Mouse (Mus musculus) liver, embryonic 13.5 days (tissue): ENCODE measurements around the gene Plxna2. TPM values are rescaled to one million over a fixed set of nuclear protein-coding genes. Genes with fewer than 3 reads are reported as not detected.
A peak's percentile ranks its signal among the peaks of the same experiment; 100 is the strongest.

Experiments
- ATAC-seq: fragments of 200-750 bp; cut with Nextera tagmentation; 2 replicates; pipeline ENCODE4 v1.8.0; 2017; ENCODE audit warnings: low read depth, mild to moderate bottlenecking, moderate number of reproducible peaks, moderate library complexity
- DNase-seq: peaks from one replicate; pipeline ENCODE4 v3.0.0; 2022
- H3K27ac ChIP-seq: fragments of 300-500 bp; sonication (generic); 2 replicates; pipeline ENCODE4 v1.5.1; 2015; ENCODE audit warnings: moderate library complexity, mild to moderate bottlenecking, inconsistent platforms
- H3K27me3 ChIP-seq: fragments of 300-500 bp; sonication (generic); 2 replicates; pipeline ENCODE4 v1.6.1; 2015; ENCODE audit warnings: mild to moderate bottlenecking, inconsistent platforms
- H3K36me3 ChIP-seq: fragments of 300-500 bp; sonication (generic); 2 replicates; pipeline ENCODE4 v1.6.1; 2015; ENCODE audit warnings: mild to moderate bottlenecking, inconsistent platforms
- H3K4me1 ChIP-seq: fragments of 300-500 bp; sonication (generic); replicated peaks from 2 replicates; pipeline ENCODE4 v1.6.1; 2015; ENCODE audit warnings: inconsistent platforms
- H3K4me2 ChIP-seq: fragments of 300-500 bp; sonication (generic); 2 replicates; pipeline ENCODE4 v1.6.1; 2015; ENCODE audit warnings: inconsistent platforms, mild to moderate bottlenecking, moderate library complexity
- H3K4me3 ChIP-seq: fragments of 300-500 bp; sonication (generic); replicated peaks from 2 replicates; pipeline ENCODE4 v1.5.1; 2015; ENCODE audit warnings: mild to moderate bottlenecking, inconsistent platforms
- H3K9ac ChIP-seq: fragments of 300-500 bp; sonication (generic); 2 replicates; pipeline ENCODE4 v1.6.1; 2015; ENCODE audit warnings: mild to moderate bottlenecking, inconsistent platforms
- H3K9me3 ChIP-seq: fragments of 300-500 bp; sonication (generic); replicated peaks from 2 replicates; pipeline ENCODE4 v1.6.1; 2016; ENCODE audit warnings: inconsistent platforms
- WGBS: fragments of 180-500 bp; shearing (Covaris S2); methylation state at CpG from one replicate; pipeline ENCODE4 v1.1.7; 2015; ENCODE audit not compliant: insufficient replicate concordance; 5-methylcytosine and 5-hydroxymethylcytosine counted together
- polyA plus RNA-seq: library from polyadenylated mRNA; unstranded; fragments of >200 nt; fragmentation: Nextera tagmentation; extraction: Ambion mirVana; gene quantifications from 2 replicates; pipeline ENCODE4 v1.2.1, GENCODE M21; 2015

The Plxna2 gene
- polyA plus RNA-seq, 1 experiment from 2014 or later: 1.1 TPM

DNA sequence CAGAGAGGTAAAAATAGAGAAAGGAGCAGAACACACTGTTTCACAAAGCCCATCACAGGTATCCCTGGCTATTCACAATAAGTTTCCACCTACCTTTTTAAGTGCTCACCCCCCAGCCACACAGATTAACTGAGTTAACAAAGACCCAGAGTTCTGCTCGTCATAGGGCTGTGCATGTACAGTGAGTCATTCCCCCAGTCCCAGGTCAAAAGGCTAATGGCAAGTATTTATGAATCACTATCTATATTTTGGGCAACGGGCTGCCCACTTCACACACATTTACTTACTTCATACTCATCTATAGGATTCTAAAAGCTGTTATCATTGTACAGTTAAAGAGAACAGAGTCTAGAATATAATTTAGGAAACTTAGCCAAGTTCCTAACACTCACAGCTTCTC lies 70.1 kb downstream of the Plxna2 start:
- ATAC-seq (no peak), DNase-seq (no peak)
- H3K4me3 ChIP-seq: no peak overlapping the region
- 56% methylated on average over 2 of the region's 2 CpGs for WGBS
- H3K27me3 ChIP-seq: no peaks in the 10 kb centered on the region
- H3K36me3 ChIP-seq: no peaks in the 10 kb centered on the region
- no peaks in the 10 kb centered on the region for H3K4me1 ChIP-seq
- H3K9ac ChIP-seq: no peak overlapping the region
- H3K27ac ChIP-seq: no peak overlapping the region
- no peaks in the 10 kb centered on the region for H3K9me3 ChIP-seq
- no peak overlapping the region for H3K4me2 ChIP-seq

DNA sequence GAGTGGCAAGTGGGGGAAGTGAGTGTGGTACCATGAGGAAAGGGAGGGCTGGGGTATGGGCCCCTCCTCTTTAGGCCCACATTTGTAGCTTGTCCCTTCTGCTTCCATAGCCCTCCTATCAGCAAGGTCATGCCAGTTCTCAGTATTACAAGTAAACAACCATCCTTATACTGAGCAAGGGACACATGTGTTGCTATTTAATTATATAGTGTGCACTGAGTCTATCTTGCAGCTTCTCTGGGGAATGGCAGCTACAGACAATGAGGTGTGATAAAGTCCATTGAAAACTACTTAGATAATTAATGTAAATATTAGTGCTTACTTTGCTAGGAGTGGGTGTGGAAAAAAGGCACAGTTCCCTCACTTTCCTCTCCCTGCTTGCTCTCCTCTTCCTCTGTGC lies 75.0 kb downstream of the Plxna2 start:
- Histone ChIP-seq H3K9me3 (no peaks in the 10 kb centered on the region), H3K27ac (no peak overlapping the region), H3K4me2 (no peak overlapping the region), H3K36me3 (no peaks in the 10 kb centered on the region), H3K4me3 (no peak overlapping the region), H3K4me1 (no peaks in the 10 kb centered on the region), H3K9ac (no peak overlapping the region), H3K27me3 (no peaks in the 10 kb centered on the region)
- no peak for DNase-seq
- ATAC-seq: no peak

DNA sequence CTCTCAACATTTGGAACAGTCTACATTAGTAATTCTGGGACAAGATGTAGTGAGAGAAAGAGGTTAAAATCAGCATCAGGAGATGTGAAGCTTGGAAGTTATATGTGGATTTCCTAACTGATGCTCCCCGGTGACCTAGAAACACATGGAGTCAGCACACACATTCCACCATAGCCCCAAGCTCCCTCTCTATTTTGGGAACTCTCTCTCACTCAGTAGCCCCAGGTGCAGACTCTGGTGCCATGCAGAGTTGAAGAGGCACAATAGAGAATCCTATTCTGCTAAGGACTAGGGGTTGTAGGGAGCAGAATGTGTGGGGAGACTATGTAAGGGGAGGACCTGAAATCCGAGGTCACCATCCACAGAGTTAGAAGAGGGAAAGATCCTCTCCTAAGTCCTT lies 75.5 kb downstream of the Plxna2 start:
- whole genome bisulfite sequencing: 70% methylated on average over 2 of the region's 2 CpGs
- H3K4me2 ChIP-seq: no peak overlapping the region
- H3K4me3 ChIP-seq: no peak overlapping the region
- H3K27ac ChIP-seq: no peak overlapping the region
- no peak overlapping the region for H3K9ac ChIP-seq
- no peaks in the 10 kb centered on the region for H3K9me3 ChIP-seq
- no peaks in the 10 kb centered on the region for H3K4me1 ChIP-seq
- no peak for ATAC-seq
- no peaks in the 10 kb centered on the region for H3K36me3 ChIP-seq
- DNase-seq: no peak
- no peaks in the 10 kb centered on the region for H3K27me3 ChIP-seq

DNA sequence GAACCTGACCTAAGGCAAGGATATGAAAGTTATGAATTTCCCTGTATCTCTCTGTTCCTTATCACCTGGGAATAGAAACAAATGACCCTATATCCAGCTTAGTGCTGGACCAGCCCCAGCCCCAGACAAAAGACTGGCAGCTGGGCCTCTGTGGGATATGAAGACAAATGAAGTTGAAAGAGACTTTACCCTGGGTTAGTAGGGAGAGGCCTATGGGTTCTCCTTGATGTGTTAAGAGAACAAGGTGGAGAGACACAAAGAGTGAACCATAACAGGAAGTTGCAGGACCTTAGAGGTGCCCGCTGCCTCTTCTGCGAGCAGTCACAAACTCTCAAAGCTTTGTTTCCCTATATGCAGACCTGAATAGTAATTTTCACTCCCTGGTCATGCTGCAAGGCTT lies 76.8 kb downstream of the Plxna2 start:
- Histone ChIP-seq H3K9ac (no peak overlapping the region), H3K27ac (no peak overlapping the region), H3K9me3 (no peaks in the 10 kb centered on the region), H3K36me3 (no peaks in the 10 kb centered on the region), H3K4me1 (no peaks in the 10 kb centered on the region), H3K4me3 (no peak overlapping the region), H3K27me3 (no peaks in the 10 kb centered on the region), H3K4me2 (no peak overlapping the region)
- ATAC-seq (no peak), DNase-seq (no peak)
- WGBS: 70% methylated on average over 2 of the region's 2 CpGs

DNA sequence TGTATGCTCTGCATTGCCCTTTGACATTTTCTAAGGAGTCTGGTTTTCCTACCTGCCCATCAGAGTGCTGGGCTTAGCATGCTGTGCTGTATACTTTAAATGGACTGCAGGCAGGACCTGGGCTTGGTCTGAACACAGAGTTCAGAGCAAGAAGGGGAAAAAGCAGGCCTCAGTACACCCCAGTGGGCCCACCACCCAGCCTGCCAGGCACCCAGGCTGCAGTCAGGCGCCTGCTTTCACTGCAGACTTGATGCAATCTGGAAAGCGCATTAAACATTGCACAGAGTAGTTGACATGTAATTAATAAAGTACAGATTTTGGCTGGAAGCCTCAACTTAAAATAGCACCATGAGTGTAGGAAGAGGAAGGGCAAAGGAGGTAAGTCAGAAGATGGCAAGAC lies 79.4 kb downstream of the Plxna2 start:
- no peak for ATAC-seq
- Histone ChIP-seq H3K9ac (no peak overlapping the region), H3K27ac (no peak overlapping the region), H3K36me3 (no peaks in the 10 kb centered on the region), H3K4me3 (no peak overlapping the region), H3K4me2 (no peak overlapping the region), H3K4me1 (0 out of 2 replicates have a peak, but pooled peaks cover 3% of the 10 kb centered on the region), H3K9me3 (no peaks in the 10 kb centered on the region), H3K27me3 (no peaks in the 10 kb centered on the region)
- 60% methylated on average over 2 of the region's 2 CpGs for WGBS
- no peak for DNase-seq

DNA sequence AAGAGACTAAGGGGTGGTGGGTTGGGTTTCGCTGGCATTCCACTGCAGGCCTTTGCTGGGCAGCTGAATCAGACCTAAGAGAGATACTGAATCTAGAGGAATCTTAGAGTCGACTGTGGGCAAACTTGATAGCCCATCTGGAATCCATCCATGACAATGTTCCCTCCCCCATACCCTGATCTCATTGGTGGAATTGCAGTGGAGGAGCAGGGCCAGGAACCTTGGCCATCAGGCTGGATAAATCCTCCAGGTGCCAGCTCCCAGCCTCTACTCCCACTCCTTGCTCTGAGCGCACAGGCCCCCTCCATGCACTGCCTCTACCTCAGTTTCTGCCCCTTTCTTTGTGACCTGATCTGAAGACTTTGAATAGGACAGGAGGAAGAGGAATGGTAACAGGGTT lies 81.3 kb downstream of the Plxna2 start:
- DNase-seq: no peak
- Histone ChIP-seq H3K27ac (no peak overlapping the region), H3K4me3 (no peak overlapping the region), H3K9ac (no peak overlapping the region), H3K36me3 (no peaks in the 10 kb centered on the region), H3K27me3 (no peaks in the 10 kb centered on the region), H3K4me2 (no peak overlapping the region), H3K4me1 (0 out of 2 replicates have a peak, but pooled peaks cover 3% of the 10 kb centered on the region), H3K9me3 (no peaks in the 10 kb centered on the region)
- WGBS: 75% methylated on average over 3 of the region's 3 CpGs
- no peak for ATAC-seq

DNA sequence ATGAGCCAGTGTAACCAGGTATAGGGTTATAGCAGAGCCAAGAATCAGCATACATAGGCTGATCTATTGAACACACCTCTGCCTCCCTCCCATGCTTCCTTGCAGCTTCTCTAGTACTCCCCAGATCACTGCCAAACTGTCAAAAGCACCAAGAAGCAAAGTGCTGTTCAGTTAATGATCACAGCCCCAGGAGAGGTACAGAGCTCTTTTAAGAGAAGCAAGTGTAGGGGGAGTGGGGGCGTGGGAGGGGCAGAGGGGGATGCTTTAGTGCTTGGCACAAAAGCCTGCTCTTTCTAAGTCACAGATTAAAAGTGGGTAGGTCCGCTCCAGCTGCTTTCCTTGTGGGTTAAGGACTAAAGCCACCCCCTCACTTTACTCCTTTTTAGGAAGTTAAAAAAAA lies 85.2 kb downstream of the Plxna2 start:
- Histone ChIP-seq H3K4me3 (no peak overlapping the region), H3K4me2 (no peak overlapping the region), H3K9me3 (no peaks in the 10 kb centered on the region), H3K27me3 (no peaks in the 10 kb centered on the region), H3K4me1 (peaks cover 16% of the 10 kb centered on the region), H3K27ac (no peak overlapping the region), H3K36me3 (no peaks in the 10 kb centered on the region), H3K9ac (no peak overlapping the region)
- ATAC-seq (no peak), DNase-seq (no peak)
- WGBS: 44% methylated on average over 2 of the region's 2 CpGs

DNA sequence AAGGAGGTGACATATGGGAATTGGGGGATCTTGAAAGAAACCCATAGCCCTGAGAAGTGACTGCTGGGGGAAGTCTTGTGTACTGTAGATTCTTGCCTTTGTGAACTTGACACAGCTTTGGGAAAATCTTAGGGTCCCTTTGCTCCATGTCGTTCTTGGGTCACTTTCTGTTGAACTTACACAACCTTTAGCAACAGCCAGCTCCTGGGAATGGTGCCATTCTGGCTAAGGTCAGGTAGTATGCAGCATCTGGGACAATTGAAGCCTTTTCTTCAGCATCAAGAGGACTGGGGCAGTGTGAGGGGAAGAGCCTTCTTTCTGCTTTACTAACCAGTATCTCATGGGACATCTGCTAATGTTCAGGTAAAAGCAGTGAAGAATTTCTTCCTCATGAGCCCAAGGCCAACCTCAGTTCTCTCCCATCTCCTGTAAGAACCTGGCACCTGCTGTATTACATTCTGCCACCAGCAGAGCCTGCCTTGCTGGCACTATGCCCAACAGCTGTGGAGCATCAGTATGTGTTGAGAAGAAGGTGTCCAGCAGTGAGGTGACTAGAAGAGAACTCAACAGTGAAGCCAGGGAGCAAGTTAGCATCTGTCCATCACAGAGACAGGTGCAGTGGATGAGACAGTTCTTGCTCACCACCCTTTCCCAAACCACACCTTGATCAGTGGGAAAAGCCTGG lies 86.3 kb downstream of the Plxna2 start:
- Histone ChIP-seq H3K4me2 (no peak overlapping the region), H3K27ac (no peak overlapping the region), H3K9me3 (no peaks in the 10 kb centered on the region), H3K4me1 (peaks cover 16% of the 10 kb centered on the region), H3K4me3 (no peak overlapping the region), H3K9ac (no peak overlapping the region), H3K27me3 (no peaks in the 10 kb centered on the region), H3K36me3 (no peaks in the 10 kb centered on the region)
- no peak for ATAC-seq
- WGBS: 47% methylated on average over 1 of the region's 1 CpGs
- no peak for DNase-seq

DNA sequence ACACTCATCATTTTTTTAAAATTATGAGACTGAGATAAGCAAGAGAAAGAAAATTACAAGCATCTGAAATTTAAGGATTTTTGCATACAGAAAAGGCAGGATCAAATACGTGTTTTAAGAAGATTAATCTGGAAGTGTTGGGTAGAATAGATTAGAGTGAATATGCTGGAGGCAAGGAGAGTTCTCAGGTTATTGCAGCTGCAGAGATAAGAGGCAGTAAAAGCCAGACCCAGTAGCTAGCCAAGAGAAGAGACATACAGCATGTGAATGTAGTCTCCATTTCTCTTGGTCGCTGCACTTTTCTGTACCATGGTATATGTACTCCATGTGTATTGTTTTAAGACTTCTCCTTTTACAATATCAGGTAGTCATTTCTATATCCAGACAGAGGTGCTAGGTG lies 88.5 kb downstream of the Plxna2 start:
- H3K36me3 ChIP-seq: no peaks in the 10 kb centered on the region
- H3K27me3 ChIP-seq: no peaks in the 10 kb centered on the region
- ATAC-seq: peak; percentile 82
- WGBS: 24% methylated on average over 2 of the region's 2 CpGs
- no peak overlapping the region for H3K4me3 ChIP-seq
- no peak overlapping the region for H3K27ac ChIP-seq
- peaks cover 13% of the 10 kb centered on the region for H3K4me1 ChIP-seq
- H3K9ac ChIP-seq: no peak overlapping the region
- peak; percentile 7 for DNase-seq
- no peaks in the 10 kb centered on the region for H3K9me3 ChIP-seq
- no peak overlapping the region for H3K4me2 ChIP-seq

DNA sequence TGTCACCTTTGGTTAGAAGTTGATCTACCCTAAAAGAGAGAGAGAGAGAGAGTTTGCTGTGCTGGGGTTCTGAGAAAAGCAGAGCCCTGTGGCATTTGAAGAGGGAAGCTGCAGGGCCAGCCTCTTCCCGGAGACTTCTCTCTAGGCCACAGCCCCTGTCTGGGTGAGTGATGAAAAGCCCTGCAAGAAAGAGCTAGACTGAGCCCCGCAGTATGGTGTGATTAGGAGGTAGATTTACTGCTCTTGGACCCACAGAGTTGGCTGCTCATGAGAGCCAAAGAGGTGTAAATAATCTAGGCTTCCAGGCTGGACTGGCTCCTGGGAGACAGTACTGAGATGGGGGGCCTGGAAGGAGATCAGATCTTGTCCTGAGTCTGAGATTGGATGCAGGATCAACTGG lies 94.4 kb downstream of the Plxna2 start:
- WGBS: 61% methylated on average over 2 of the region's 2 CpGs
- H3K27ac ChIP-seq: no peak overlapping the region
- no peak overlapping the region for H3K4me2 ChIP-seq
- no peaks in the 10 kb centered on the region for H3K4me1 ChIP-seq
- no peaks in the 10 kb centered on the region for H3K9me3 ChIP-seq
- no peak overlapping the region for H3K4me3 ChIP-seq
- no peaks in the 10 kb centered on the region for H3K27me3 ChIP-seq
- DNase-seq: no peak
- H3K9ac ChIP-seq: no peak overlapping the region
- no peak for ATAC-seq
- no peaks in the 10 kb centered on the region for H3K36me3 ChIP-seq

DNA sequence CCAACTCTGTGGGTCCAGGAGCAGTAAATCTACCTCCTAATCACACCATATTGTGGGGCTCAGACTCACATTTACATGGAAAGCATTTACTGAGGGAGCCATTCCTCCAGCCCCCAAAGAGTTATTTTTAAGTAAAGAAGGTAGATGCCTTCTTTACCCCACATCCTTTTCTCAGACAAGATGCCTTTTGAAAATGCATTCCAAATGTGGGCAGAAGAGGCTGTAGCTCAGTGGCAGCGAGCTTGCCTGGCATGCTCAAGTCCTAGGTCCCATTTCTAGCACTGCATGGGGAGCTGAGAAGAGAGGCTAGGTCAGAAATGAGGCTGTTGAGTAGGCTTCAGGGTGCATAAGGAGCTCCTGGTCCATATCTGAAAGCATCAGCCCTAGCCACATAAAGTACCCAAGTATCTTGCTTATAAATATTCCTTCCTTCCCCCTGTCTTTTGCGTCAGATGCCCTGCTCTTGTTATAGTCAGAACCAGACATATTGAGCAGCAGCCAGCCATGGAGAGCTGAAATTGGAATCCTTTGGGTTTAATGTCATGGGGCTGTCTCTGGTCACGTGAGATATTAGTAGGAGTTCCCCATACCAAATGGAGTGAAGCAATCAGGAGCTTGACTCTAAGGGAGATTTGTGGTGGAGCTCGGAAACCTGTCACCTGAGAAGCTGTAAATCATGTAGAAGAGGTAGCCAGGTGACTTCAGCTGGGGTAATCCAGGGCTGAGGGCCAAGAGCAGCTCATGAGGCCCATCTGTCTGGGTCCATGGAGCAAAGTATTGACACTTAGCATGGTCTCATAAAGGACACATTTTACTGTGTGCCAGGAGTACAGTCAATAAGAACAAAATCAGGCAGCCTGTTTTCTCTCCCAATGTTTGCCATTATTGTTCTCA lies 96.4 kb downstream of the Plxna2 start:
- H3K4me1 ChIP-seq: no peaks in the 10 kb centered on the region
- H3K4me2 ChIP-seq: no peak overlapping the region
- H3K36me3 ChIP-seq: no peaks in the 10 kb centered on the region
- ATAC-seq (no peak), DNase-seq (no peak)
- no peak overlapping the region for H3K27ac ChIP-seq
- H3K9ac ChIP-seq: no peak overlapping the region
- WGBS: 61% methylated on average over 4 of the region's 4 CpGs
- H3K4me3 ChIP-seq: no peak overlapping the region
- H3K9me3 ChIP-seq: no peaks in the 10 kb centered on the region
- H3K27me3 ChIP-seq: no peaks in the 10 kb centered on the region

DNA sequence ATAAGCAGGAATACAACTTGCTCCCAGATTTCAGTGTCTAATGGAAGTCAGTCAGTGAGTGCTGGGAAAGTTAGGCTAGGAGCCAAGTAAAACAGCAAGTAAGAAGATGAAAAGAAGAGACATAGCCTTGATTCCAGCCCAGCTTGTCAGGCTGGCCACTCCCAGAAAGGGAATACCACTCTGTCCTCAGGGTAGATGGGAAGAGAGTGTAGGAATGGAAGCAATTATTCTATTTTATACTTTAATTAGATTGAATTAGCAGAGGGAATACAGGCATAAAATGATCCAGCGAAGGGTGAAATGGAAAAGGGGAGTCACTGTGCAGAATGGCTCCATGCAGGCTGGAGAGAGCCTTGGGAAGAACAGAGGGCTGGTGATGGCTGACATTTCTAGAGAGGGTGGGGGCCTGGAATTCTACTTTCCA lies 99.4 kb downstream of the Plxna2 start:
- DNase-seq: no peak

More for the DNA sequence above, 99.4 kb downstream of the Plxna2 start:
- Histone ChIP-seq H3K9ac (no peak overlapping the region), H3K9me3 (no peaks in the 10 kb centered on the region), H3K4me2 (no peak overlapping the region), H3K4me3 (no peak overlapping the region), H3K27ac (no peak overlapping the region), H3K4me1 (peaks cover 4% of the 10 kb centered on the region; the same call in 1 of the 2 replicates), H3K36me3 (no peaks in the 10 kb centered on the region), H3K27me3 (no peaks in the 10 kb centered on the region)
- 67% methylated on average over 1 of the region's 1 CpGs for WGBS
- no peak for ATAC-seq
